Mouse (Mus musculus) embryonic facial prominence, embryonic 11.5 days (tissue): ENCODE results near the gene Dennd5a. TPM values are rescaled to one million over a fixed set of nuclear protein-coding genes. Genes with fewer than 3 reads are reported as not detected.

Experiments
- ATAC-seq: fragments of 200-750 bp; cut with Nextera tagmentation; replicated peaks from 2 replicates; pipeline ENCODE4 v1.8.0; 2017; ENCODE audit warnings: low read depth; ENCODE audit not compliant: insufficient number of reproducible peaks, low FRiP score, low TSS enrichment
- DNase-seq: peaks from one replicate; pipeline ENCODE4 v3.0.0-alpha.2; 2015; ENCODE audit warnings: low spot score
- H3K27ac ChIP-seq: fragments of 300-500 bp; sonication (generic); replicated peaks from 2 replicates; pipeline ENCODE4 v1.5.1; 2014; ENCODE audit warnings: mild to moderate bottlenecking, low read depth, low read length, control low read depth
- H3K27me3 ChIP-seq: fragments of 300-500 bp; sonication (generic); 2 replicates; pipeline ENCODE4 v1.6.1; 2014; ENCODE audit warnings: mild to moderate bottlenecking, low read length, moderate library complexity, mixed read lengths; ENCODE audit not compliant: control insufficient read depth, insufficient read depth
- H3K36me3 ChIP-seq: fragments of 300-500 bp; sonication (generic); replicated peaks from 2 replicates; pipeline ENCODE4 v1.6.1; 2014; ENCODE audit warnings: low read depth, mild to moderate bottlenecking, low read length, moderate library complexity, mixed read lengths; ENCODE audit not compliant: control insufficient read depth, insufficient read depth
- H3K4me1 ChIP-seq: fragments of 300-500 bp; sonication (generic); 2 replicates; pipeline ENCODE4 v1.6.1; 2014; ENCODE audit warnings: low read length, mixed read lengths; ENCODE audit not compliant: control insufficient read depth, insufficient read depth
- H3K4me2 ChIP-seq: fragments of 300-500 bp; sonication (generic); 2 replicates; pipeline ENCODE4 v1.6.1; 2014; ENCODE audit warnings: low read depth, mild to moderate bottlenecking, control low read depth, low read length, moderate library complexity
- H3K4me3 ChIP-seq: fragments of 300-500 bp; sonication (generic); 2 replicates; pipeline ENCODE4 v1.5.1; 2014; ENCODE audit warnings: low read depth, low read length, control low read depth
- H3K9ac ChIP-seq: fragments of 300-500 bp; sonication (generic); replicated peaks from 2 replicates; pipeline ENCODE4 v1.6.1; 2014; ENCODE audit warnings: mild to moderate bottlenecking, control low read depth, low read length
- H3K9me3 ChIP-seq: fragments of 300-500 bp; sonication (generic); replicated peaks from 2 replicates; pipeline ENCODE4 v1.6.1; 2016; ENCODE audit warnings: mild to moderate bottlenecking, low read length, inconsistent platforms, mixed read lengths; ENCODE audit not compliant: control insufficient read depth
- WGBS: fragments of 180-500 bp; shearing (Covaris S2); extraction: QIAGEN DNeasy Blood & Tissue Kit; methylation state at CpG from one replicate; pipeline ENCODE4 v1.1.7; 2014; 5-methylcytosine and 5-hydroxymethylcytosine counted together
- polyA plus RNA-seq: library from polyadenylated mRNA; unstranded; fragments of >200 nt; fragmentation: Nextera tagmentation; extraction: Ambion mirVana; gene quantifications from 2 replicates; pipeline ENCODE4 v1.2.1, GENCODE M21; 2014

Gene Dennd5a
- polyA plus RNA-seq, 1 experiment from 2014 or later: 48.2 TPM

GRCm38 (mm10) chr7:109960613-109961154, 414 bp upstream of the Dennd5a start:
- Histone ChIP-seq H3K4me1 (no peaks in the 10 kb centered on the region), H3K27me3 (no peaks in the 10 kb centered on the region), H3K4me2 (peak overlapping the region; percentile 73), H3K9me3 (no peaks in the 10 kb centered on the region), H3K9ac (peak overlapping the region; percentile 95), H3K27ac (0 out of 2 replicates have a peak overlapping the region, but pooled peaks have one; percentile 13), H3K36me3 (no peaks in the 10 kb centered on the region), H3K4me3 (peak overlapping the region; percentile 82)
- ATAC-seq (peak; percentile 70), DNase-seq (no peak)
- WGBS: 8% methylated on average over 13 of the region's 13 CpGs

DNA sequence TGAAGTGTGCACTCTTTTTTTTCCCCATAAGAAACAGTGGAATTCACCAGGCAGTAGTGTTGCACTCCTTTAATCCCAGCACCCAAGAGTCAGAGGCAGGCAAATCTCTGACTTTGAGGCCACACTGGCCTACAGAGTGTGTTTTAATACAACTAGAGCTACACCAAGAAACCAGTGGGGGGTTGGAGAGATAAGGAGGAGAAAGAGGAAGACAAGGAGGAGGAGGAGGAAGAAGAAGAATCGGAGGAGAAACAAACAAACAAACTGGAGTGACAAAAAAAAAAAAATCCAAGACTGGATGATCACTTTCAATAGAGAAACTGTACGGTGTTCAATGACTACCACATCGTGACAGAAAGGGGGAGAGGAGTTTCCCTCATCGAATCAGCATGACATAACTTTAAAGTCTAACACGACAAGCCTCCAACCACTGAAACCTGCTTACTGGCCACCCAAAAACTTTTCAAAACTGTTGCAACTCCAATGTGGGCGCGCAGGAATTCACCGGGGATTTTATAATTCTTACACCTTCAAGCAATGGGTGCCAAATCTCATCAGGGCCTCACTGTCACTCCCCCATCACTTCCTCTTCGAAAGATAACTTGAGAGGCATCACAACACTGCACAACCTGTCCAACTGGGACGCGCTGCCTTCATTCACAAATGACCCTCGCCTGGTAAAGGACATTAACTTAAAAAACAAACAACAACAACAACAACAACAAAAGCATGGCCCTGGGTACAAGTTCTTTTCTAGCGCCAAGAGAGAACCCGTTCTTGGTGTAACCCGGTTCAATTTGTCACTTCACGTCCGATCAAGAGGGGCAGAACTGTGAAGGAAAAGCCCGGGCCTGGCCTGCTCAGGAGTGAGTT, 1.2 kb downstream of the Dennd5a start:
- WGBS: 9% methylated on average over 18 of the region's 18 CpGs
- H3K9me3 ChIP-seq: no peaks in the 10 kb centered on the region
- peak overlapping the region; percentile 95 for H3K9ac ChIP-seq
- peak overlapping the region; percentile 78 for H3K27ac ChIP-seq
- no peaks in the 10 kb centered on the region for H3K36me3 ChIP-seq
- H3K4me2 ChIP-seq: peak overlapping the region; percentile 73
- DNase-seq (peak; percentile 27), ATAC-seq (no peak)
- no peaks in the 10 kb centered on the region for H3K27me3 ChIP-seq
- no peaks in the 10 kb centered on the region for H3K4me1 ChIP-seq
- H3K4me3 ChIP-seq: peak overlapping the region; percentile 82

GRCm38 (mm10) chr7:109957996-109958789, 2.1 kb downstream of the Dennd5a start:
- 72% methylated on average over 8 of the region's 8 CpGs for WGBS
- Histone ChIP-seq H3K27me3 (no peaks in the 10 kb centered on the region), H3K4me1 (no peaks in the 10 kb centered on the region), H3K27ac (no peak overlapping the region), H3K4me2 (peak overlapping the region; percentile 6; the same call in 1 of the 2 replicates), H3K9ac (no peak overlapping the region), H3K9me3 (no peaks in the 10 kb centered on the region), H3K36me3 (no peaks in the 10 kb centered on the region), H3K4me3 (no peak overlapping the region)
- no peak for ATAC-seq
- no peak for DNase-seq

DNA sequence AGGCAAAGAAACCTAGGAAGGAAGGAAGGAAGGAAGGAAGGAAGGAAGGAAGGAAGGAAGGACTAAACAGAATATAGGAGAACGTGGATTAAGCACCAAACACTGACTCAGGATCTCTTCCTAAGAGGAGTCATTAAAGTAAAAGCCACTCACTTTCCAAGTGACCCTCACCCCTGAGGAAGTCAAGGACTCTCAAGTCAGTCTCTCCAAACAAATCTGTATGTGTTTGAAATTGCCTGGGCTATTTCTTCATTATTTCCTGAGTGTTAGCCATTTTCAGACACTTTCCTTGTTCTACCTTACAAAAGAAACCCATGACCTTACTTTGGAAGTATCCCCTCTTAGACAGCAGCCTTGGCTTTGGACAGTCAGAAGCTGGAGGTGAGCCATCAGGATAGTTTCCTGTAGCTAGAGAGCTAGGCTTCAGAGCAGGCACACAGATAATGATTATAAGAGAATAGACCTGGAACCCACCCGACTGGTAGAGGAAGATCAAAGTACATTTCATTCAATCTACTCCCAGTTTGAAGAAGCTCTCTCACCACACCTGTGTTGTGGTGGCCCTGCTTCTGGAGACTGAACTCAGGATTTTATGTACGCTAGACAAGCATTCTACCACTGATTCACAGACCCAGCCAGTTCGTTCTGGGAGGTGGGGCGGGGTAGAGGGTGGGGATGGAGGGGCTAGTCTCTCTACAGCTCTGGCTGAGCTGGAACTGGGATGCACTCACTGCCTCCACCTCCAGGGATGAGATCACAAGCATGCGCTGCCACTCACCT, 5.5 kb downstream of the Dennd5a start:
- H3K9ac ChIP-seq: no peak overlapping the region
- H3K9me3 ChIP-seq: no peaks in the 10 kb centered on the region
- H3K4me1 ChIP-seq: no peaks in the 10 kb centered on the region
- WGBS: 62% methylated on average over 6 of the region's 6 CpGs
- H3K36me3 ChIP-seq: no peaks in the 10 kb centered on the region
- no peak overlapping the region for H3K4me3 ChIP-seq
- ATAC-seq (no peak), DNase-seq (no peak)
- H3K27me3 ChIP-seq: no peaks in the 10 kb centered on the region
- no peak overlapping the region for H3K27ac ChIP-seq
- no peak overlapping the region for H3K4me2 ChIP-seq

DNA sequence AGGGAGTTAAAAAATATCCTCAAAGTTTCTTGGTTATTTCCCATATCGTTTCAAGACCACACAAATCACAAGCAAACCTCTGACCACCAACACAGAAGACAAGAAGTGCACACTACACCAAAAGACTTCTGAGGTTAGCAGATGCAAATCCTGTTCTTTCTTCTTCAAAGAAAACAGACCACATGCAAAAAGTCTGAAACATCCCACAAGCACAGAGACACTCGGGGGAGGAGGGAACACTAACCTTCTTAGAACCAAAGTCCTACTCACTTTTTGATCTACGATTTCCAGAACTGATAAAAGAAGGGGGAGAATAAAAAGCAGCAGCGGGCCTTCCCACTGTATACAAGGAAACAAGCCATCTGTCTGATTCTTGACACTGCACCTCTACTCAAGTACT, 9.0 kb downstream of the Dennd5a start:
- no peak overlapping the region for H3K4me3 ChIP-seq
- ATAC-seq: no peak
- DNase-seq: no peak

DNA sequence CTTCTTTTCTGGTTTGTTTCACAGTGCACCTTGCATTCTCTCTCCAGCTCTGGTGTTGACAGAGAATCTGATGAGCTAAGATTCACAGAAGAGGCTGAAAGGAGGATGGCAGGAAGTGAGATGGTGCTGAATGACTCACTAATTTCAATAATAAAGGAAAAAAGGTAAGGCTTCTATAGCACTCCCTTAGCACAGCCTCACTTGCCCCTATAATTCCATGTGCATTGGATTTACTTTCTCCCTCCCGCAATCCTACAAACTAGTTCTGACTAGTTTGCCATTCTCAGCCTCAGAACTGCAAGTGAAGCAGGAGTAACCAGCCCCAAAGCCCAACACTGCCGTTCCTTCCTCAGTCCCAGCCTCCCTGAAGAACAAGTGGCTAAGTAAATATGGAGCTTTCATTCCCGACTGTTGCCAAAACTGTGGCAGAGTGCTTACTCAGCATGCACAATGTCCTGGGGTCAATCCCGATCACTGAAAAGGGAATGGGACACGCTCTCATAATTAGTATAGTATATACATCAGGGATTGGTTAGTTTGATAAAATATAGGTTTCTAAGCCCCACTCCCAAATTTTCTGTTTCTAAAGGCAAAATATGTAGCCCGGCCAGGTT, 15.7 kb downstream of the Dennd5a start:
- H3K4me3 ChIP-seq: no peak overlapping the region
- WGBS: 60% methylated on average over 6 of the region's 6 CpGs
- ATAC-seq (no peak), DNase-seq (no peak)
- no peaks in the 10 kb centered on the region for H3K27me3 ChIP-seq
- H3K36me3 ChIP-seq: no peaks in the 10 kb centered on the region
- no peak overlapping the region for H3K4me2 ChIP-seq
- H3K9ac ChIP-seq: no peak overlapping the region
- no peaks in the 10 kb centered on the region for H3K9me3 ChIP-seq
- no peaks in the 10 kb centered on the region for H3K4me1 ChIP-seq
- H3K27ac ChIP-seq: no peak overlapping the region

More for the DNA sequence above, 9.0 kb downstream of the Dennd5a start:
- WGBS: 87% methylated on average over 4 of the region's 4 CpGs
- H3K27me3 ChIP-seq: no peaks in the 10 kb centered on the region
- H3K4me1 ChIP-seq: no peaks in the 10 kb centered on the region
- no peak overlapping the region for H3K4me2 ChIP-seq
- H3K9me3 ChIP-seq: no peaks in the 10 kb centered on the region
- no peaks in the 10 kb centered on the region for H3K36me3 ChIP-seq
- no peak overlapping the region for H3K27ac ChIP-seq
- no peak overlapping the region for H3K9ac ChIP-seq

DNA sequence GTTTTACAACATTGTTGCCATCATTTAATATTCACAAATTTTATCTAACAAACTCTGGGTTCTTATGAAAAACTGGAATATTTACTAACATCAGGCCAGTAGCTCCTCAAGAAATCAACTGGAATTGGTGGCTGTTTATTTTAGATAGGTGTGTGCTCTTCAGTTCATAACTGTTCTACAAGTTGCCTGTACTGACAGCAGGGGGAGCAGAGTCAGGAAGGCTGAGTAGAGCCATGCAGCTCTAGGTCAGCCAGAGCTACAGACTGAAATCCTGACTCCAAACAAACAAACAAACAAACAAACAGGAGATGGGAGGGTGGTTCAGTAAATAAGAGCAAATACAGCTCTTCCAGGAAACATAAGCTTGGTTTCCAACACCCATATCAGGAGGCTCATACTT, 30.6 kb downstream of the Dennd5a start:
- ATAC-seq: no peak
- no peaks in the 10 kb centered on the region for H3K4me1 ChIP-seq
- H3K9ac ChIP-seq: no peak overlapping the region
- no peaks in the 10 kb centered on the region for H3K27me3 ChIP-seq
- no peak overlapping the region for H3K4me3 ChIP-seq
- DNase-seq: no peak
- H3K27ac ChIP-seq: no peak overlapping the region
- H3K4me2 ChIP-seq: no peak overlapping the region
- no peaks in the 10 kb centered on the region; the same call in 1 of the 2 replicates for H3K36me3 ChIP-seq
- no peaks in the 10 kb centered on the region for H3K9me3 ChIP-seq
